Mouse (Mus musculus): ENCODE data around the gene Sapcd1. TPM values are rescaled to one million over a fixed set of nuclear protein-coding genes. Genes with fewer than 3 reads are reported as not detected.
"Not testable (repeated sequence)": the region's sequence is repeated elsewhere in the genome, so short reads cannot be mapped to it uniquely, and the experiment has no call there.

Gene Sapcd1
- polyA plus RNA-seq, 1 experiment from 2014 or later, result 7.7 TPM

- H3K27ac ChIP-seq (replicated peaks), result peak overlapping the region; percentile 98; the same call in 1 of the 2 replicates
- peak overlapping the region; percentile 86 for H3K4me3 ChIP-seq
- H3K9me3 ChIP-seq (replicated peaks), result no peaks in the 10 kb centered on the region
- DNase-seq (ENCODE audit: low spot score), result no peak
- 96% methylated on average over 15 of the region's 15 CpGs for WGBS
- H3K4me1 ChIP-seq, result peaks cover 66% of the 10 kb centered on the region
- H3K27me3 ChIP-seq (ENCODE audit: low read depth, poor library complexity, severe bottlenecking), result no peaks in the 10 kb centered on the region
- H3K36me3 ChIP-seq, result peaks cover 52% of the 10 kb centered on the region
Measured at GRCm38 (mm10) chr17:34998526-34999430, 29.0 kb downstream of the Sapcd1 start.

- no peaks in the 10 kb centered on the region for H3K9me3 ChIP-seq (replicated peaks)
- H3K27ac ChIP-seq (replicated peaks), result no peak overlapping the region
- H3K4me3 ChIP-seq, result peak overlapping the region; percentile 20; the same call in 1 of the 2 replicates
- 85% methylated on average over 5 of the region's 5 CpGs for WGBS
- H3K27me3 ChIP-seq (ENCODE audit: low read depth, poor library complexity, severe bottlenecking), result no peaks in the 10 kb centered on the region
- peaks cover 56% of the 10 kb centered on the region for H3K36me3 ChIP-seq
- no peak for DNase-seq (ENCODE audit: low spot score)
- H3K4me1 ChIP-seq, result peaks cover 52% of the 10 kb centered on the region
Measured at GRCm38 (mm10) chr17:34997142-34997483, 30.7 kb downstream of the Sapcd1 start.

- WGBS, result 94% methylated on average over 13 of the region's 14 CpGs
- H3K4me1 ChIP-seq, result peaks cover 46% of the 10 kb centered on the region
- H3K36me3 ChIP-seq, result peaks cover 61% of the 10 kb centered on the region
- H3K9me3 ChIP-seq (replicated peaks), result no peaks in the 10 kb centered on the region
- no peak overlapping the region for H3K27ac ChIP-seq (replicated peaks)
- H3K4me3 ChIP-seq, result peak overlapping the region; percentile 20; the same call in 1 of the 2 replicates
- DNase-seq (ENCODE audit: low spot score), result no peak
- no peaks in the 10 kb centered on the region for H3K27me3 ChIP-seq (ENCODE audit: low read depth, poor library complexity, severe bottlenecking)
Measured at GRCm38 (mm10) chr17:34996411-34997141, 31.2 kb downstream of the Sapcd1 start.

- not testable (repeated sequence) for DNase-seq (ENCODE audit: low spot score); H3K9me3 ChIP-seq (replicated peaks); H3K27ac ChIP-seq (replicated peaks); H3K4me3 ChIP-seq; H3K27me3 ChIP-seq (ENCODE audit: low read depth, poor library complexity, severe bottlenecking)
- WGBS, result 95% methylated on average over 4 of the region's 4 CpGs
- H3K4me1 ChIP-seq, result peaks cover 40% of the 10 kb centered on the region
- H3K36me3 ChIP-seq, result peaks cover 67% of the 10 kb centered on the region
Measured at GRCm38 (mm10) chr17:34995927-34996326, 31.9 kb downstream of the Sapcd1 start.

GRCm38 (mm10) chr17:34995192-34995591 is 32.6 kb downstream of the Sapcd1 start:
- DNase-seq (ENCODE audit: low spot score); H3K27me3 ChIP-seq (ENCODE audit: low read depth, poor library complexity, severe bottlenecking); H3K27ac ChIP-seq (replicated peaks); H3K9me3 ChIP-seq (replicated peaks); H3K4me3 ChIP-seq: not testable (repeated sequence)
- peaks cover 35% of the 10 kb centered on the region for H3K4me1 ChIP-seq
- peaks cover 75% of the 10 kb centered on the region for H3K36me3 ChIP-seq
- WGBS, result 95% methylated on average over 4 of the region's 4 CpGs

- H3K9me3 ChIP-seq (replicated peaks), result no peaks in the 10 kb centered on the region
- H3K27ac ChIP-seq (replicated peaks), result no peak overlapping the region
- no peak overlapping the region for H3K4me3 ChIP-seq
- no peak for DNase-seq (ENCODE audit: low spot score)
- peaks cover 31% of the 10 kb centered on the region for H3K4me1 ChIP-seq
- H3K36me3 ChIP-seq, result peaks cover 77% of the 10 kb centered on the region
- H3K27me3 ChIP-seq (ENCODE audit: low read depth, poor library complexity, severe bottlenecking), result no peaks in the 10 kb centered on the region
Measured at GRCm38 (mm10) chr17:34994751-34995150, 33.1 kb downstream of the Sapcd1 start.

- H3K27me3 ChIP-seq (ENCODE audit: low read depth, poor library complexity, severe bottlenecking), result no peaks in the 10 kb centered on the region
- no peaks in the 10 kb centered on the region for H3K9me3 ChIP-seq (replicated peaks)
- H3K4me1 ChIP-seq, result peaks cover 27% of the 10 kb centered on the region
- H3K27ac ChIP-seq (replicated peaks), result no peak overlapping the region
- WGBS, result 73% methylated on average over 2 of the region's 2 CpGs
- H3K4me3 ChIP-seq, result no peak overlapping the region
- H3K36me3 ChIP-seq, result peaks cover 56% of the 10 kb centered on the region
- DNase-seq (ENCODE audit: low spot score), result no peak
Measured at GRCm38 (mm10) chr17:34984218-34984617, 43.6 kb downstream of the Sapcd1 start.

- H3K9me3 ChIP-seq (replicated peaks), result no peaks in the 10 kb centered on the region
- H3K4me3 ChIP-seq, result peak overlapping the region; percentile 86
- peaks cover 45% of the 10 kb centered on the region for H3K36me3 ChIP-seq
- no peak for DNase-seq (ENCODE audit: low spot score)
- H3K27ac ChIP-seq (replicated peaks), result peak overlapping the region; percentile 99
- 0% methylated on average over 15 of the region's 15 CpGs for whole genome bisulfite sequencing
- H3K4me1 ChIP-seq, result peaks cover 27% of the 10 kb centered on the region
- no peaks in the 10 kb centered on the region for H3K27me3 ChIP-seq (ENCODE audit: low read depth, poor library complexity, severe bottlenecking)
Measured at GRCm38 (mm10) chr17:34982328-34982727, 45.5 kb downstream of the Sapcd1 start.

- WGBS, result under 1% methylated on average over 58 of the region's 58 CpGs
- DNase-seq (ENCODE audit: low spot score), result peak; percentile 93
Measured at GRCm38 (mm10) chr17:34981690-34982180, 46.1 kb downstream of the Sapcd1 start, which contains the start of gene Lsm2. Gene Lsm2, plus strand, starts transcription at chr17:34981862.

GRCm38 (mm10) chr17:34980655-34981054 is 47.2 kb downstream of the Sapcd1 start:
- Histone ChIP-seq H3K27ac (replicated peaks) (peak overlapping the region; percentile 99), H3K27me3 (ENCODE audit: low read depth, poor library complexity, severe bottlenecking) (no peaks in the 10 kb centered on the region), H3K9me3 (replicated peaks) (no peaks in the 10 kb centered on the region), H3K36me3 (peaks cover 33% of the 10 kb centered on the region), H3K4me1 (peaks cover 27% of the 10 kb centered on the region), H3K4me3 (peak overlapping the region; percentile 86)
- no peak for DNase-seq (ENCODE audit: low spot score)
- WGBS, result 25% methylated on average over 2 of the region's 2 CpGs

More at GRCm38 (mm10) chr17:34981690-34982180, 46.1 kb downstream of the Sapcd1 start, which contains the start of gene Lsm2:
- Histone ChIP-seq H3K27me3 (ENCODE audit: low read depth, poor library complexity, severe bottlenecking) (no peaks in the 10 kb centered on the region), H3K4me1 (peaks cover 27% of the 10 kb centered on the region), H3K27ac (replicated peaks) (peak within 1 kb of the TSS; percentile 99), H3K36me3 (peaks cover 44% of the 10 kb centered on the region), H3K4me3 (peak within 1 kb of the TSS; percentile 86), H3K9me3 (replicated peaks) (no peaks in the 10 kb centered on the region)

- Histone ChIP-seq H3K4me1 (peaks cover 27% of the 10 kb centered on the region), H3K4me3 (no peak overlapping the region), H3K9me3 (replicated peaks) (no peaks in the 10 kb centered on the region), H3K27ac (replicated peaks) (no peak overlapping the region), H3K27me3 (ENCODE audit: low read depth, poor library complexity, severe bottlenecking) (no peaks in the 10 kb centered on the region), H3K36me3 (peaks cover 23% of the 10 kb centered on the region)
- 91% methylated on average over 4 of the region's 4 CpGs for WGBS
- no peak for DNase-seq (ENCODE audit: low spot score)
Measured at GRCm38 (mm10) chr17:34979631-34980030, 48.2 kb downstream of the Sapcd1 start.

- Histone ChIP-seq H3K27me3 (ENCODE audit: low read depth, poor library complexity, severe bottlenecking) (peaks cover 12% of the 10 kb centered on the region), H3K36me3 (peaks cover 13% of the 10 kb centered on the region), H3K4me3 (no peak overlapping the region), H3K27ac (replicated peaks) (no peak overlapping the region), H3K4me1 (peaks cover 24% of the 10 kb centered on the region), H3K9me3 (replicated peaks) (no peaks in the 10 kb centered on the region)
- WGBS, result 88% methylated on average over 27 of the region's 27 CpGs
- no peak for DNase-seq (ENCODE audit: low spot score)
Measured at GRCm38 (mm10) chr17:34978239-34978638, 49.6 kb downstream of the Sapcd1 start.

All from midbrain, embryonic 10.5 days (tissue).